Mouse (Mus musculus): ENCODE data around the gene Dhx40.

DNA sequence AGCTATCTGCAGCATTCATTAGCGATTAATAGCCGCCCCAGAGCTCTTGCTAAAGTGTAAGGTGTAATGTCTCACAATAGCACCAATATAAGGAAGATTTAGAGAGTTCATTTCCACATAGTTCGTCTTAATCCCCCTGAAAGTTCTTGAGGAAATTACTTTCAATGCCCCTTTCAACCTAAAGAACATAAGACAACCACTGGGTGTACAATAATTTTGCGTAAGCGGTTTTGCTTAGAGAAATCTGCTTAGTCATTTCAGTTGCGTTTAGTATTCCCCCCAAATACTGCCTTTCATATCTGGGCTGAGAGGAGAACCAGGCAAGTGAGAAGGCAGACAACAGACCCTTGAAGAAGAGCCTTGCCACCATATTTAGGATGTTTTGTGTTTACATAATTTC, 49.0 kb downstream of the Dhx40 start:
- no peak for TF ChIP-seq CTCF (IDR thresholded peaks at IDR 0.05; ENCODE audit: insufficient read depth, low read length)
- TF ChIP-seq POLR2A (IDR thresholded peaks at IDR 0.05; ENCODE audit: borderline replicate concordance, extremely low read depth, low read depth, low read length), result no peak
